Mouse (Mus musculus) intestine, postnatal 0 days (tissue): ENCODE measurements at regions not wholly inside any gene's neighbourhood (a gene's known extent, or its start where the extent isn't known, plus 50 kb on each side); places are given as distances from the start of the nearest gene placed in this dataset.
A peak's percentile ranks its signal among the peaks of the same experiment; 100 is the strongest.
"Not testable (repeated sequence)": the region's sequence is repeated elsewhere in the genome, so short reads cannot be mapped to it uniquely, and the experiment has no call there.

ENCODE experiments used
- ATAC-seq: fragments of 200-750 bp; cut with Nextera tagmentation; 2 replicates; pipeline ENCODE4 v1.8.0; 2017; ENCODE audit warnings: mild to moderate bottlenecking, moderate TSS enrichment, moderate library complexity
- H3K27ac ChIP-seq: fragments of 300-500 bp; sonication (generic); 2 replicates; pipeline ENCODE4 v1.5.1; 2014; ENCODE audit warnings: mild to moderate bottlenecking, low read depth, low read length, moderate library complexity
- H3K27me3 ChIP-seq: fragments of 300-500 bp; sonication (generic); replicated peaks from 2 replicates; pipeline ENCODE4 v1.6.1; 2014; ENCODE audit warnings: low read length, mixed read lengths; ENCODE audit not compliant: control insufficient read depth, insufficient read depth
- H3K36me3 ChIP-seq: fragments of 300-500 bp; sonication (generic); 2 replicates; pipeline ENCODE4 v1.6.1; 2014; ENCODE audit warnings: mild to moderate bottlenecking, moderate library complexity; ENCODE audit not compliant: control insufficient read depth, insufficient read depth
- H3K4me1 ChIP-seq: fragments of 300-500 bp; sonication (generic); replicated peaks from 2 replicates; pipeline ENCODE4 v1.6.1; 2014; ENCODE audit warnings: antibody characterized with exemption, low read length, mixed read lengths; ENCODE audit not compliant: control insufficient read depth, insufficient read depth
- H3K4me2 ChIP-seq: fragments of 300-500 bp; sonication (generic); replicated peaks from 2 replicates; pipeline ENCODE4 v1.6.1; 2014; ENCODE audit warnings: low read depth, mild to moderate bottlenecking, moderate library complexity
- H3K4me3 ChIP-seq: fragments of 300-500 bp; sonication (generic); 2 replicates; pipeline ENCODE4 v1.5.1; 2014; ENCODE audit warnings: low read depth, low read length
- H3K9ac ChIP-seq: fragments of 300-500 bp; sonication (generic); 2 replicates; pipeline ENCODE4 v1.6.1; 2014; ENCODE audit warnings: mild to moderate bottlenecking, low read depth, low read length
- H3K9me3 ChIP-seq: fragments of 300-500 bp; sonication (generic); 2 replicates; pipeline ENCODE4 v1.6.1; 2016; ENCODE audit warnings: mixed run types; ENCODE audit not compliant: control insufficient read depth
- CTCF ChIP-seq: sonication (generic); IDR thresholded peaks from 2 replicates; pipeline ENCODE4 v1.5.1; 2016; ENCODE audit warnings: low read depth, mild to moderate bottlenecking, control low read depth, antibody characterized with exemption, moderate library complexity
- WGBS: fragments of 180-500 bp; shearing (Covaris S2); extraction: QIAGEN DNeasy Blood & Tissue Kit; methylation state at CpG from one replicate; pipeline ENCODE4 v1.1.7; 2014; 5-methylcytosine and 5-hydroxymethylcytosine counted together

DNA sequence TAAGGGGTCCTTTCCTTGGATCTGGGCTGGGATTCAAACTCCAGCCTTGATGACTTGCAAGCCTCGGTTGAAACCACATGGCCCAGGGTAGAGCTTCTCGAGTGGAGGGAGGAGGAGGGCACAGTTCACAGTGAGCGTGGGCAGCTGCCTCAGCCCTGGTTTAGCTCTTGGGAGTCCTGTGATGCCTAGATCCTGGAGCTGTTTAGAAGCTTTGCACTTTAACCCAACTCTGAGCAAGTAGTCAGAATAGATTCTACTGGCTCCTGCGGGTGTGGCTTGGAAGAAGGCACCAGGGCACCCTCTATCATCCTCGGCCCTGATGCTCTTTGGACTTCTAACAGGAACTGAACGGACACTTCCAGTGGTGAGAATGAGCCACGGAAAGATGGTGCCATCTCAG, 72.5 kb downstream of the Cpn2 start:
- H3K36me3 ChIP-seq, result no peaks in the 10 kb centered on the region
- H3K4me3 ChIP-seq, result no peak overlapping the region
- 42% methylated on average over 7 of the region's 7 CpGs for WGBS
- no peak overlapping the region for H3K9ac ChIP-seq
- H3K27ac ChIP-seq, result no peak overlapping the region
- peak; percentile 44; the same call in 1 of the 2 replicates for ATAC-seq
- H3K27me3 ChIP-seq, result no peaks in the 10 kb centered on the region
- H3K9me3 ChIP-seq, result no peaks in the 10 kb centered on the region
- H3K4me1 ChIP-seq, result peaks cover 17% of the 10 kb centered on the region
- H3K4me2 ChIP-seq, result no peak overlapping the region
- no peak for TF ChIP-seq CTCF

DNA sequence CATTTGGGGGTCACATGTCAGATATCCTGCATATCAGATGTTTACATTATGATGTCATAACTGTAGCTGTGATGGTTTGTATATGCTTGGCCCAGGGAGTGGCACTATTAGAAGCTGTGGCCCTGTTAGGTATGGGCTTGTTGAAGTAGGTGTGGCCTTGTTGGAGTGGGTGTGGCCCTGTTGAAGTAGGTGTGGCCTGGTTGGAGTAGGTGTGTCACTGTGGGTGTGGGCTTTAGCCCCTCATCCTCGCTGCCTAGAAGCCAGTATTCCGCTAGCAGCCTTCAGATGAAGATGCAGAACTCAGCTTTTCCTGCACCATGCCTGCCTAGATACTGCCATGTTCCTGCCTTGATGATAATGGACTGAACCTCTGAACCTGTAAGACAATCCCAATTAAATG, 71.4 kb downstream of the Cpn2 start:
- 85% methylated on average over 2 of the region's 2 CpGs for WGBS
- not testable (repeated sequence) for H3K9me3 ChIP-seq

GRCm38 (mm10) chr16:30197351-30197750, 69.9 kb downstream of the Cpn2 start:
- 81% methylated on average over 3 of the region's 3 CpGs for WGBS
- Histone ChIP-seq H3K4me1 (peaks cover 17% of the 10 kb centered on the region), H3K9me3 (no peaks in the 10 kb centered on the region), H3K9ac (no peak overlapping the region), H3K4me2 (no peak overlapping the region), H3K4me3 (no peak overlapping the region), H3K36me3 (no peaks in the 10 kb centered on the region), H3K27ac (no peak overlapping the region), H3K27me3 (no peaks in the 10 kb centered on the region)
- ATAC-seq, result no peak
- no peak for TF ChIP-seq CTCF

More for the DNA sequence above, 71.4 kb downstream of the Cpn2 start:
- peaks cover 17% of the 10 kb centered on the region for H3K4me1 ChIP-seq
- H3K4me3 ChIP-seq, H3K27ac ChIP-seq, H3K9ac ChIP-seq, H3K4me2 ChIP-seq, ATAC-seq, H3K27me3 ChIP-seq, H3K36me3 ChIP-seq: not testable (repeated sequence)

GRCm38 (mm10) chr16:30199836-30200235, 67.5 kb downstream of the Cpn2 start:
- H3K27me3 ChIP-seq, result no peaks in the 10 kb centered on the region
- TF ChIP-seq CTCF, result no peak
- H3K27ac ChIP-seq, result no peak overlapping the region
- ATAC-seq, result no peak
- H3K4me1 ChIP-seq, result peaks cover 5% of the 10 kb centered on the region
- 48% methylated on average over 4 of the region's 4 CpGs for WGBS
- no peak overlapping the region for H3K4me3 ChIP-seq
- no peak overlapping the region for H3K9ac ChIP-seq
- H3K36me3 ChIP-seq, result no peaks in the 10 kb centered on the region
- no peak overlapping the region for H3K4me2 ChIP-seq
- H3K9me3 ChIP-seq, result no peaks in the 10 kb centered on the region

DNA sequence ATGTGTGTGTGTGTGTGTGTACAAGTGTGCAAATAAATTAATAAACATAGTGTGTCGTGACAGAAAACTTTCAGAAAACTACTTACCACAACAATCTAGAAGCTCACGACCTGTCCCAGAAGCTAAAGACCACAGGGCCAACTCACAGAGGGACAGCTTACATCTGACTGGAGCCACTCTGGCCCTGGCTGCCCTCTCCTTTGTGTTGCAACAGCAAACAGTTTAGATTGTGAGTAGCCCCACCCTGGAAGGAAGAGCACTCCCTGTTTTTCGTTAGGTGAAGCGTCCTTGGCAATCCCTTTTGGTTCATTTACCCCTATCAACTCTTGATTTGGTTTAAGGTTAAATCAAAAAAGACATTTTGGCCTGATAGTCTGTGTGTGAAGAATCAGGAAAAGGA, 63.2 kb downstream of the Cpn2 start:
- Histone ChIP-seq H3K27ac (no peak overlapping the region), H3K27me3 (no peaks in the 10 kb centered on the region), H3K9ac (no peak overlapping the region), H3K36me3 (no peaks in the 10 kb centered on the region), H3K4me2 (no peak overlapping the region), H3K4me3 (no peak overlapping the region), H3K9me3 (no peaks in the 10 kb centered on the region), H3K4me1 (no peaks in the 10 kb centered on the region)
- no peak for TF ChIP-seq CTCF
- WGBS, result 54% methylated on average over 4 of the region's 4 CpGs
- ATAC-seq, result no peak

DNA sequence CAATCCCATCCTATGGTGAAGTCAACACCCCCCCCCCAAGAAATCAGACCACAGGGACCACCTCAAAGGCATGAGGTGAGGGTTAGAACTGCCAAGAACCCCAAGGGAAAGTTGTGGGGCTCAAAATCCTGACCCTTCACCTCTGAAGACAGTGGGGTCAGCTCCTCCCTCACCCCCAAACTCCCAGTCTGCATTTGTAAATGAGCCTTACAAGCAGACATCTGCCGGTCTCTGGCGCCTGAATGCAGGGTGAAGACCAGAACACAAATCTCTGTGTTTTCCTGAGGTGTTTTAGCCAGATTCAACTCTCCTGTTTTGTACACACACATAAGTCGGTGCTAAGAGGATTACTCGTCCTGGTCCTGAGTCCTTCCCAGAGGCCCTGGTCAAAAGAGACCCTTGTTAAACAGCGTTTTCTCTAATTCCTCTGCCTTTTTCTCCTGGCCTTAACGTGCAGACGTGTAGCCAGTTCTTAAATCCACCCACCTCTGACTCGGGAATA, 61.9 kb downstream of the Cpn2 start:
- H3K4me3 ChIP-seq, result no peak overlapping the region
- H3K4me1 ChIP-seq, result no peaks in the 10 kb centered on the region
- H3K27ac ChIP-seq, result no peak overlapping the region
- no peaks in the 10 kb centered on the region for H3K27me3 ChIP-seq
- TF ChIP-seq CTCF, result no peak
- WGBS, result 44% methylated on average over 8 of the region's 8 CpGs
- H3K4me2 ChIP-seq, result no peak overlapping the region
- no peak for ATAC-seq
- H3K9ac ChIP-seq, result no peak overlapping the region
- no peaks in the 10 kb centered on the region for H3K36me3 ChIP-seq
- no peaks in the 10 kb centered on the region for H3K9me3 ChIP-seq

GRCm38 (mm10) chr16:30205816-30206356, 61.4 kb downstream of the Cpn2 start:
- no peak overlapping the region for H3K4me2 ChIP-seq
- 49% methylated on average over 15 of the region's 15 CpGs for WGBS

More at GRCm38 (mm10) chr16:30205816-30206356, 61.4 kb downstream of the Cpn2 start:
- H3K27me3 ChIP-seq, result no peaks in the 10 kb centered on the region
- H3K4me3 ChIP-seq, result no peak overlapping the region
- H3K4me1 ChIP-seq, result no peaks in the 10 kb centered on the region
- H3K9ac ChIP-seq, result no peak overlapping the region
- TF ChIP-seq CTCF, result no peak
- H3K36me3 ChIP-seq, result no peaks in the 10 kb centered on the region
- H3K9me3 ChIP-seq, result no peaks in the 10 kb centered on the region
- ATAC-seq, result no peak
- H3K27ac ChIP-seq, result no peak overlapping the region
